In the genomic region with DNA sequence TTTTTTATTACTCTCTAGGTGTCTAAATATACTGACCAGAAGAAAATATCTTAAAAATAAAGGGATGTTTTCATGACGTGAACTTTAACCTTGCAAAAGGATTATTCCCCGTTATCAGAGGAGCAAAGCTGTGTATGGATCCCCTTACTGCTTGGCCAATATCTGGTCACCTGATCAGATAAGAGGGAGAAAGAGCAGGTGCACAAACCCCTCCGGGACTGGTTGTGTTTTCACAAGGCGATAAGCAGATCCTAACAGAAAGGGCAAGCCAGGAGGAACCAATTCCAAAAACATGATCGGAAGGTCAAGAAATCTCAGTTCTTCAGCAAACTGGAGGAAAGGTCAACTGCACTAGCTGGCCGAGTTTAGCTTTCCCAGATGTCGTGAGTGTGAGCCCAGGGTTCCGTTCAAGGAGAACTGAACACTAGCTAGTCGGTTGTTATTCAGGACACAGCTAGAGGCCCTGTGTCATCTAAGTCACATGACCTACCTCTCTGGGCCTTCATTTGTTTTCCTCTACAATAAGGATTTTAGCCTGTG, we compare ENCODE assay signal across 17 mouse cellular contexts. TPM values are rescaled to one million over a fixed set of nuclear protein-coding genes. Genes with fewer than 3 reads are reported as not detected.
DNase-seq lines count a peak whose midpoint lies in the region; ATAC-seq lines count a peak whose summit lies in the region.
"Had no signal": no experiment of that assay in that cellular context is flagged by ENCODE, and none has a peak within 500 bp of the region (broad histone marks: within the 10 kb centered on the region; RNA-seq: fewer than 3 reads in every experiment).

No protein-coding gene starts in this region.

- no peak for ATAC-seq in activated CD4-positive, CD25-positive, alpha-beta regulatory T cell, adult 4 months
- ATAC-seq: hindbrain, postnatal 0 days had no signal

- intact Hi-C loops in gastrocnemius, postnatal 14 days (cut with DNase I; ENCODE audit: low total_unique reads), result no loop called here
- intact Hi-C loops in heart, postnatal 25 days (cut with DNase I), result no loop called here

- peak; percentile 18 for DNase-seq in gastrocnemius, postnatal 14 days
- DNase-seq in gastrocnemius, adult 8-10 months (ENCODE audit: low spot score in 2 of 2), result no peak
- peak; percentile 16 for DNase-seq in ovary, postnatal 36 days (ENCODE audit: low spot score)
- DNase-seq in ovary, postnatal 10 days (ENCODE audit: low spot score), result no peak
- peak; percentile 2 for DNase-seq in heart, postnatal 25 days (ENCODE audit: low spot score)
- no peak for DNase-seq in spleen, adult 12 weeks (ENCODE audit: low spot score)
- DNase-seq: cerebellum, adult 9-10 months; kidney, postnatal 10 days; right cerebral cortex, postnatal 25 days; thymus, postnatal 25 days had no signal

RNA-seq across cellular contexts. Expression of a gene that starts 11.9 kb away (rescaled TPM):
- total RNA-seq in gastrocnemius, postnatal 14 days (2021), result not detected
- not detected for total RNA-seq in gastrocnemius, adult 8-10 months (2022)
- total RNA-seq in heart, postnatal 25 days (2021), result not detected
- polyA plus RNA-seq in activated CD4-positive, CD25-positive, alpha-beta regulatory T cell, adult 4 months (2017; shearing (Covaris generic)), result 1 to 10 TPM; 5.3 TPM
- total RNA-seq: G1E had no signal
- polyA plus RNA-seq: G1E; heart, embryonic 13.5 days; limb, embryonic 11.5 days; myocyte; stomach, embryonic 14.5 days had no signal

Comparison
In these comparisons a context has a peak if more than half of its experiments do, and no peak if none do; other contexts are left out.
1. DNase-seq: peak in gastrocnemius, postnatal 14 days (single experiment), ovary, postnatal 36 days (single experiment) and heart, postnatal 25 days (single experiment); none in gastrocnemius, adult 8-10 months (0 of 2), ovary, postnatal 10 days (single experiment) and spleen, adult 12 weeks (single experiment).